Mouse (Mus musculus) left cerebral cortex, postnatal 4 days (tissue): ENCODE measurements around the gene Gpr62. TPM values are rescaled to one million over a fixed set of nuclear protein-coding genes. Genes with fewer than 3 reads are reported as not detected.
A peak's percentile ranks its signal among the peaks of the same experiment; 100 is the strongest.

Experiments
- DNase-seq: peaks from one replicate; pipeline ENCODE4 v3.0.0-alpha.2; 2022
- intact Hi-C: fragments of 180-260 bp; cut with DNase I; formaldehyde crosslinking; loops from one replicate; pipeline ENCODE4 v1.15.1; 2025
- total RNA-seq, 2 experiments: library from RNA; stranded (reverse); gene quantifications; 2 replicates each; pipeline ENCODE4 v1.2.3; 2021

The Gpr62 gene
- total RNA-seq, 2 experiments from 2014 or later: 0.94 to 1.3 TPM

- intact Hi-C loops: no loop called here
- peak; percentile 4 for DNase-seq
Measured at GRCm38 (mm10) chr9:106475663-106476001, 9.9 kb upstream of the Gpr62 start, which contains the start of gene Rrp9. Rrp9 (plus strand) TSS chr9:106475963.

DNA sequence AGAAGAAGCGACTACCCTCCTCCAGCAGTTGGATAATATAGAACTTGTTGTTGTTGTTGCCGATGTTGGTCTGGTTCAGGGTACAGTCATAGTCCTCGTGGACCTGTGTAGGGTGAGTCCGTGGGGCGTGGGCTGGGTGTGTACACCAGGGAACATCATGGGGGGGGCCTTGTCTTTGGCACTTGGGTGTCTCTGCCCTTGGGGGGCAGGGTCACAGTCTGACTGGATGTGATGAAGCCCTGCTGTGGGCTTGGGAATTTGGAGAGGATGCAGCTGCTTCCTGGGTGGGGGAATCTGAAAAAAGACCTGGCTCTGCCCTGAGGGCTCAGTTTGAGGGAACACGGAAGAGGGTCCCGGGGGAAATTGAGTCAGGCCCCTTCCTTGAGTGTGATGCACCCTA is 9.3 kb upstream of the Gpr62 start:
- intact Hi-C loops: no loop called here
- peak; percentile 19 for DNase-seq

DNA sequence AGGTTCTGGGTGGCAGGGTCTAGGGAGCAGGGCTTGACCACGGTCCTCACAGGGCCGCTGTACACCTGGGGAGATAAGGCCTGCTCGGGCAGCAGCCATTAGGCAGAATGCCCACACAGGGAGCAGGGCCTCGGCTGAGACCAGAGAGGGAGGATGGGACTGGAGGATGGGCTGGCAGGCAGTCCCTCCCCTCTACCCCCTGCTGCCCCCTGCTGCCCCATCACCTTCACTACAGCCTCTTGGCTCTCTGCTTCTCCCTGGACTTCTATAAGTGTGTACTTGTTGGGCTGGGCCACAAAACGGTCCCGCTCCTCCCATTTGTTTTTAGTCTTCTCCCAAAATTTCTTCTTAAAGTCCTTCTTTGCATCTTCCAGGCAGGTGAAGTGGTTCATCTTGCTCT is 8.7 kb upstream of the Gpr62 start:
- intact Hi-C loops: no loop called here
- peak; percentile 84 for DNase-seq

GRCm38 (mm10) chr9:106473753-106474105 is 8.0 kb upstream of the Gpr62 start:
- intact Hi-C loops: no loop called here
- DNase-seq: peak; percentile 43

DNA sequence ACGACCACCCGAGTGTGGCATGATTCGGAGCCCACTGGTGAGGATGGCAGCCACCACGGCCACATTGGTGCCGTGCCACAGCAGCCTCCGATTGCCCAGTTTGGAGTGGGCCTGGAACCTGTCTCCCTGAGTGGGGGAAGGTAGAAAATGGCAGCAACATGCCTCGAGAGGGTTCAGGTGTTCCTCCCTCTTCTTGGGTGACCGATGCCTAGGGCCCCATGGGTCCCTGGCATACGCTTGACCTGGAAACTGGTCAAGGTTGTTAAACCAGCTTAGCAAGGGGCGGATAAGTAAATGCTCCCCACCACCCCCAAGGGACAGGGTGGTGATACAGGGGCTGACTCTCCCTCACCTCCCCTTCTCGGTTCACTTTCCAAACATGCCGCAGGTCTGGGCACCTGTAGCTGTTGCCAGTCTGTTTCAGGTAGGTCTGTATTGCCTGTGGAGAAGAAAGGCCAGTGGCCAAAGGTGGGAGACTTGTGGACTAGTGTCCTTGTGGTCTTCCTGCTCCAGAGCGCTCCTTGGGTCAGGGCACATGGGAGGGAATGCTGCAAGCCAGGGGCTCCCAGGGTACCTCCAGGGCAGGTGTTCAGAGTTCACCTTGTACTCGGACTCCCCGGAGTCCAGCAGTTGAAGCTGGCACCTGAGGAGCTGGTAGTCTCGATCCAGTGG is 7.5 kb upstream of the Gpr62 start:
- DNase-seq: peak; percentile 21
- intact Hi-C loops: no loop called here

GRCm38 (mm10) chr9:106472321-106472720 is 6.6 kb upstream of the Gpr62 start:
- DNase-seq: peak; percentile 0
- intact Hi-C loops: no loop called here

DNA sequence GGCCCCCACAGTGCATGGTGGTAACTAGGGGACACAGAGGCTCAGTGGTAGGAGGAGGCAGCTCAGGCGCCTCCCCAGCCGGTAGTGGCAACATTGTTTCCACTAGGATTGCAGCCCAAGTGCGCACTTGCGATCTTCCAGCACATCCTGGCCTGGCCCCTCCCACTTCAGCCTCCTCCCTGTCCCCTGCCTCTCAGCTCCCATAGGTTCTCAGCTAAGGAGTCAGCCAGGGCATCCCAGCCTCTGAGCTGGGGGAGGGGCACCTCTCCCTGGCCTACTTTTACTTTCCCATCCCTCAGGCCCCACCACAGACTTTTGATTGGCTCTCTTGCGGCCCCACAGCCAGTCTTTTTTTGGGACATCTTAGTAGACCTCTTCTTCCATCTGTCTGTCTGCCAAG is 6.2 kb upstream of the Gpr62 start:
- intact Hi-C loops: no loop called here
- DNase-seq: peak; percentile 44

DNA sequence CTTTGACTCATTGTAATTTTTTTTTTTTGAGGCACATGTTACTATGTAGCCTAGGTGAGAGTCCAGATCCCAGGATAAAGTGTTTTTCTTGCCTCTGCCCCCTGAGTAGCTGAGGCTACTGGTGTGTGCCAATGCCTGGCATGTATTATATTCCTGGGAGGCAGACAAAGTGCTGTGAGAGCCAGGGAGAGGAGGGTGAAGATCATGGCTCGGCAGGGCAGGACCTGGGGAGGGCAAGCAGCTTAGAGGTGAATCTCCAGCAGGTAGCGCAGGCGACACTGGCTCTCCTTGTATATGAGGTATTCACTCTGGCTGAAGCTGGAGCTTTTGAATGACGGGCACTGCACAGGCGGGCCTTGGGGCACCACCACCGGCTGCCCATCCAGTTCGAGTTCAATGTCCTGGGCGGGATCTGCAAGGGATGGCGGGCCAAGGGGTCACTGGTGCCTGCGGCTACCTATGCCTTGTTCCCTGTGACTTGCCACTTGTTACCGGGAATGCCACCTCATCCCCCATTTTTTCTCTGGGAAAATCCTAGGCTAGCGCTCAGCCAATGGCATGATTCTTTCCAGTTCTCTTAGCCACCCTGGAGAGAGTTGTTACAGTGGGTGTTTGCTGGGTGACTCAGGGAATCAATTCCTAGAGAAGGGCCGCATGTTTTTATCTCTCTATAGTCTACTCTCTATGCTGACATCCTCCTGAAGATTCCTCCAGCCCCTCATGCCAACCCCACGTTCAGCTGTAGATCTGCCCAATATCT is 5.4 kb upstream of the Gpr62 start:
- intact Hi-C loops: no loop called here

DNA sequence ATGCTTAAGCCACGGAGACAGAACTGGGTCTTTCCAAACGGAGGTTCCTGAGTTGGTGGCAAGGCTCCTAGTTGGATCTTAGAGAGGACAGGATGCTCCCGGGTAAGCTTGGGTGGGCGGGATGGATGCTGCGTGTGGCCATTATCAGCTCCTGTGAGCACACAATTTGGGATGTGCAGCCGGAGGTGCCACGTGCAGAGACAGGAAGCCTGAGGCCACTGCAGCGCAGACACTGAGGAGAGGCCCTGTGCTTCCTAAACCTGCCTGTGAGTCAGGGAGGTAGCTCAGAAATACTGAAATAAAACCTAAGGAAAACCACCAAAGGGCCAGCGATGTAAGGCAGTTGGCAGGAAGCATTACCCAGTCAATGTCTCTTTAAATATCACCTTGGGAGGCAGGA is 4.0 kb upstream of the Gpr62 start:
- no peak for DNase-seq
- intact Hi-C loops: no loop called here

More for the DNA sequence above, 5.4 kb upstream of the Gpr62 start:
- DNase-seq: no peak

DNA sequence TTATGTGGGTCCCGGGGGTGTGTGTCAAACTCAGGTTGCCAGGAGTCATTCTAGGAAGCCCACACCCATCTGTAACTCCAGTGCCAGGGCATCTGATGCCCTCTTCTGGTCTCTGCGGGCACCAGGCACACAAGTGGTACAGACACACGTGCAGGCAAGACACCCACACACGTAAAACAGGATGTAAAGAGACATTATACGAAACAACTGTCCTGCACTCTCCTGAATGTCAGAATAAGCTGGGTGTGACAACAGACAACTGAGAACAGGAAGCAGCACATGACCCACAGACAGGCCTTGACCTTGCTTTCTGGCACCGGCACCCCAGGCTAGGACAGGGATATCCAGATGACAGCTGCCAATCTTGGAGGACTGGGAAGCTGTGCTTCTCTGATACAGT is 3.6 kb upstream of the Gpr62 start:
- intact Hi-C loops: no loop called here
- DNase-seq: no peak

DNA sequence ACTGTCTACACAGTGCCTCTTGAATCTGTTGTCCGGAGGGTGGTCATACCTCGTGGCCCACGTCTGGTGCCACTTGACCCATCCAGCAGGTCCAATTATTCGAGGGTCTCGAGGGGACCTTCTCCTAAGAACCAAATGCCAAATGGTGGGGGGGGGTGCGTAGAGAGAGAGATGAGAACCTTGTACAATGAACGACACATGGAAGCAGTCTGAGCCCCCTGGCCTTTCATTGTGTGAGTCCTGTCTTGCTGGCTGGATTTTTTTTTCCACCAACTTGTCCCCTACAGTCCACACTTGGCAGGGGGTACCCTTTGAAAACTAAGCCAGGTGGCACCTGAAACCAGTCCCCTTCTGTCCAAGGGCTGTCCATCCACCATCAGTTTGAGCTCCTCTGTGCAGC is 2.0 kb upstream of the Gpr62 start:
- DNase-seq: no peak
- intact Hi-C loops: no loop called here

DNA sequence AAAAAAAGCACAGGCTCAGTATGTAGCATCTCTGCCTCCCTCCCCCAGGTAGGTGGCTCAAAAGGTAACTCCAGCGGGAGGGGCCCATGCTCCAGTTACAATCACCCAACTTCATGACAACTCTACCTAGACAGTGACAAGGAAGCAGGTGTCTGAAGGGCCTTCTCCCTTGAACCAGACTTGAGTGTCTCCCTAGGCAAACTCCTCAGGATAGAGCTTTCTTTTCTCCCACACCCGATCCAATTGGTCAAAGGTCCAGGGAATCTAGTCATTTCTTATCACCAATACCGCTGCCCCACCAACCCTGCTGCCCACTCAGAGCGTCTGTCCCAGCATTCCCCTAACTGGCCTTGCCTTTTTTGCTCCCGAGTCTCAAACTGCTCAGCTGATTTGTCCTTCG is 983 bp upstream of the Gpr62 start:
- no peak for DNase-seq
- intact Hi-C loops: no loop called here

- peak; percentile 90 for DNase-seq
- intact Hi-C loops: no loop called here
Measured at GRCm38 (mm10) chr9:106464751-106465541, 792 bp downstream of the Gpr62 start.

GRCm38 (mm10) chr9:106463122-106464063 is 2.3 kb downstream of the Gpr62 start:
- DNase-seq: peak; percentile 86
- intact Hi-C loops: no loop called here

DNA sequence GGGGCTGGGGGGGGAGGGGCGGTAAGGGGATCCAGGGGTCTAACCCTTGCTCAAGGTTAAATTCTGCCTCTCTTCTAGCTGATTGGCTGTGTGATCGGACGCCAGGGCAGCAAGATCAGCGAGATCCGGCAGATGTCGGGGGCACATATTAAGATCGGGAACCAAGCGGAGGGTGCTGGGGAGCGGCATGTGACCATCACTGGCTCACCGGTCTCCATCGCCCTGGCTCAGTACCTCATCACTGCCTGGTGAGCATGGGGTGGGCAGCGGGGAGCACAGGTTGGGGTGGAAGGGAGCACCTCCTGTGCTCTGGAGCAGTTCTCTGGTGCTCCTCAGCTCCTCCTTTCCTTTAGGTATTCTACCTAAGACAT is 3.3 kb downstream of the Gpr62 start:
- intact Hi-C loops: no loop called here
- no peak for DNase-seq

DNA sequence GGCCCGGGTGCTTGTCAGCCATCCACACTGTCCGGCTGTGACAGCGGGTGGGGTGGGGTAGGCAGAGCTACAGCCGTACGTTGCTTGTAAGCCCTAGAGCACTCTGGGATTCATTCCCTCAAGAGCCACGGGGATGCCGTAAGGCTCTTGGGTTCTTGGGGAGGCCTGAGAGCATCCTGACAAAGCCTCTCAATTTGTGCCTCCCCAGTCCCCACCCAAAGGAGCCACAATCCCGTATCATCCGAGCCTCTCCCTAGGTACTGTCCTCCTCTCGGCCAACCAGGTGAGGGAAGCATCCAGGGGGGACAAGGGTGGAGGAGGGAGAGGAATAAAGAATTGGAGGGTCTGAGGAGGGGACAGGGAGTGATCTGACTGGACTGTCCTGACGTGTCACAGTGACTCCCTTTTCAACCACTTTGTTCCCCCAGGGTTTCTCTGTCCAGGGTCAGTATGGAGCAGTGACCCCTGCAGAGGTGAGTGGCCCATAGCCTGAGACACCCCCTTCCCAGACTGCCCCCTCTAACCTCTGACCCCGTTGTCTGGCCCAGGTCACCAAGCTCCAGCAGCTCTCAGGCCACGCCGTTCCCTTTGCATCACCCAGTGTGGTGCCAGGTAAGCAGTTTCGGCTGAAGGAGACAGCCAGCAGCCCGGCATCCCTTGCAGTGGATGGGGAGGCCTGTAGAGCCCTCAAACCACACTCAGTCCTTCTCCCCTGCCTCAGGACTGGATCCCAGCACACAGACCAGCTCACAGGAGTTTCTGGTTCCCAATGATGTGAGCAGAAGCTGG is 3.9 kb downstream of the Gpr62 start:
- no peak for DNase-seq
- intact Hi-C loops: no loop called here

- intact Hi-C loops: no loop called here
- DNase-seq: no peak
Measured at GRCm38 (mm10) chr9:106461026-106461415, 4.7 kb downstream of the Gpr62 start.

GRCm38 (mm10) chr9:106460401-106461025 is 5.2 kb downstream of the Gpr62 start:
- intact Hi-C loops: no loop called here
- peak; percentile 52 for DNase-seq

DNA sequence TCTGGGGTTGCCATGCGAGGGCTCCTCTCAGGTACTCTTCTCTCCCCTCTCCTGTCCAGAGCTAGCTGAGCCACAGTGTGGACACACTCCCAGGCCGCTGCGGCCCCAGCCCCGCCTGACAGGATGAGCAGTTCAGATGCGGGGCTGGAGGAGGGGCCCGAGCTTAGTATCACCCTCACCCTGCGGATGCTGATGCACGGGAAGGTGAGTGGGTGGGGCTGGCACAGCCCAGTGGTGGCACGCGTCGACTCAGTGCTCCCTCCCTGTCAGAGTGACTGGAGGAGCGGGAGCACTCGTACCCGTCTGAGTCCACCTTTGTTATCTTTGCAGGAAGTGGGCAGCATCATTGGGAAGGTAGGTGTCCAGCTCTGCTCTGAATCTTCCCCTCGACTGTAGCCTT is 5.8 kb downstream of the Gpr62 start:
- DNase-seq: no peak
- intact Hi-C loops: no loop called here

DNA sequence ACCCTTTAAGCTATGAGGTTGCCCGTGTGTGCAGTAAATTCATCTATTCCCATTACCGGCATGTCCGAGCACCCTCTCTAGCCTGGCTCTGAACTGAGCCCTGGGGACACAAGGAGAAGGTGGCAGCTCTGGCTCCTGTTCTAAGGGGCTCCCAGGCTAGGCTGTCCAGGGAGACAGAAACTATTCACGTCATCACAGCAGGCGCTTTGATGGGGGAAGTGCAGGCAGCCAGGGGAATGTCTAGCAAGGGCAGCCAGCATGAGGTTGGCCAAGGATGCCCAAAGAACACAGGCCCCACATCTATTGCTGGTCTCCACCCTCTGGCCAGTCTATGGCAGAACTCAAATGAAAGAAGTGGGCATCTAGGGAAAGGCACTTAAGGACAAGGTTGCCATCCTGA is 7.8 kb downstream of the Gpr62 start:
- intact Hi-C loops: no loop called here

More for the DNA sequence above, 7.8 kb downstream of the Gpr62 start:
- DNase-seq: no peak
